Mouse (Mus musculus): Measurements from ENCODE around the gene Ccnd3.
A peak's percentile ranks its signal among the peaks of the same experiment; 100 is the strongest.
"Not testable (repeated sequence)": the region's sequence is repeated elsewhere in the genome, so short reads cannot be mapped to it uniquely, and the experiment has no call there.

The Ccnd3 gene

DNA sequence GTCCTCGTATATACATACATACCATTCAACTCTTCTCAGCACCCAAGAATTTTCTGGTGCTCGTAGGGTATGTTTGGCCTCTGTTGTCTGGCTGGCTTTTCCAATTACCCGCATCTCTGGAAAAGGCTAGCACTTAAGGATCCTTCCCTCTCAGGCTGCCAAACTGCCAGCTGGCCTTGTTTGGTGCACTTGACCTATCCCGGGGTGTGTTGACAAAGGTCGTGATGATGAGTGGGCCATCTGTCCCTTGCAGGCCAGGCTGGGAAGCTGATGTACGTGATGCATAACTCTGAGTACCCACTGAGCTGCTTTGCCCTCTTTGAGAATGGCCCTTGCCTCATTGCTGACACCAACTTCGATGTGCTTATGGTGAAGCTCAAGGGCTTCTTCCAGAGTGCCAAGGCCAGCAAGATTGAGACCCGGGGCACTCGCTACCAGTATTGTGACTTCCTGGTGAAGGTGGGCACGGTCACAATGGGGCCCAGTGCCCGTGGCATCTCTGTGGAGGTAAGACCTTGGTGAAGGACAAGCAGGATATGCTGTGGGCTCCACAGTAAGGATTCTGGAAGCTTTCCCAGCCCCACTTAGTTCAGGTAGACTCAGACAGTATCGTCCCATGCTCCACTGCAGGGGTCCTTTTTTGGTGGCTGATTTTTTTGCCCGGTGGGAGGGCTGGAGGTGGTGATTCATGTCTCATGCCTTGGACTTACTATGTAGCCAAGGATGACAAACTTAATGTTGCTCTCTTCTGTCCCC is 113.9 kb downstream of the Ccnd3 start:
- DNase-seq (ENCODE audit: low spot score), result no peak

GRCm38 (mm10) chr17:47622912-47623554 is 118.2 kb downstream of the Ccnd3 start:
- no peak for DNase-seq (ENCODE audit: low spot score)

DNA sequence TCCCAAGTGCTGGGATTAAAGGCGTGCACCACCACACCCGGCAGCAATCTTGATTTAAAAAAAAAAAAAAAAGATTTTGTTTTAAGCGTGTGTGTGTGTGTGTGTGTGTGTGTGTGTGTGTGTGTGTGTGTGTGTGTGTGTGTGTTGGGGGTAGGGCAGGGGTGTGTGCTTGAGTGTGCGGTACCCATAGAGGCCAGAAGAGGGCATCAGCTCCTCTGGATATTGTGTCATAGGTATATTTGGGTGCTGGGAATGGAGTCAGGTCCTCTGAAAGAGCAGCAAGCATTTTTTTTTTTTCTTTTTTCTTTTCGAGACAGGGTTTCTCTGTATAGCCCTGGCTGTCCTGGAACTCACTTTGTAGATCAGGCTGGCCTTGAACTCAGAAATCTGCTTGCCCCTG is 119.7 kb downstream of the Ccnd3 start:
- not testable (repeated sequence) for DNase-seq (ENCODE audit: low spot score)

DNA sequence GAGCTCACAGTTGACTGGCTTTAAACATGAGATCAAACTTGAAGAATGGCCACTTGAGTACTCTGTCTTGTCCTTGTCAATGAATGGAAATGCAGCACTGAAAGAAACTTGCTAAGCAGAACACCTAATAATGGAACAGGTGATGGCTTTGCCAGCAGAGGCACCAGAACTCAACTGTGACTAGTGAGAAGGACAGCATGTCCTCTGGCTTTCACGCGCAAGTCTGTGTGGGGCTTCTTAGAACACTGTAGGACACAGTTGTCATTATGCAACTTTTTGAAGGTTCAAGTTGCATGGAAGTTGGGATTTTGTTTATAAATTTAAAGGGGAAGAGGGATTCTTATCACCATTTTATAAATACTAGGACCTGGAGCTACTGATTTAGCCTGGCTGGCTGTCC is 120.2 kb downstream of the Ccnd3 start:
- no peak for DNase-seq (ENCODE audit: low spot score)

GRCm38 (mm10) chr17:47626031-47626430 is 121.2 kb downstream of the Ccnd3 start:
- no peak for DNase-seq (ENCODE audit: low spot score)

DNA sequence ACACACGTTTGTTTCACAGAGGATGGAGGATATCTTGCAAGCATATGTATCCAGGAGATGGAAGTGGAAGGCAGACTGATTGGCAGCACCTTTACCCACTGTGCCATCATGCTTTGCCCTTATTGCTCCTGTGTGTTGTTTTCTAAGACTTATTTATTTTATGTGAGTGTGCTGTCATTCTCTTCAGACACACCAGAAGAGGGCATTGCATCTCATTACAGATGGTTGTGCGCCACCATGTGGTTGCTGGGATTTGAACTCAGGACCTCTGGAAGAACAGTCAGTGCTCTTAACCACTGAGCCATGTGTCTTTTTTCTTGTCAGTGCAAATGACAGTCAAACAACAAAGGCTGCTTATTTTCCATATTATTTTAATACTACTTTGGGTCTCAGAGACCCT is 122.9 kb downstream of the Ccnd3 start:
- DNase-seq (ENCODE audit: low spot score), result no peak

DNA sequence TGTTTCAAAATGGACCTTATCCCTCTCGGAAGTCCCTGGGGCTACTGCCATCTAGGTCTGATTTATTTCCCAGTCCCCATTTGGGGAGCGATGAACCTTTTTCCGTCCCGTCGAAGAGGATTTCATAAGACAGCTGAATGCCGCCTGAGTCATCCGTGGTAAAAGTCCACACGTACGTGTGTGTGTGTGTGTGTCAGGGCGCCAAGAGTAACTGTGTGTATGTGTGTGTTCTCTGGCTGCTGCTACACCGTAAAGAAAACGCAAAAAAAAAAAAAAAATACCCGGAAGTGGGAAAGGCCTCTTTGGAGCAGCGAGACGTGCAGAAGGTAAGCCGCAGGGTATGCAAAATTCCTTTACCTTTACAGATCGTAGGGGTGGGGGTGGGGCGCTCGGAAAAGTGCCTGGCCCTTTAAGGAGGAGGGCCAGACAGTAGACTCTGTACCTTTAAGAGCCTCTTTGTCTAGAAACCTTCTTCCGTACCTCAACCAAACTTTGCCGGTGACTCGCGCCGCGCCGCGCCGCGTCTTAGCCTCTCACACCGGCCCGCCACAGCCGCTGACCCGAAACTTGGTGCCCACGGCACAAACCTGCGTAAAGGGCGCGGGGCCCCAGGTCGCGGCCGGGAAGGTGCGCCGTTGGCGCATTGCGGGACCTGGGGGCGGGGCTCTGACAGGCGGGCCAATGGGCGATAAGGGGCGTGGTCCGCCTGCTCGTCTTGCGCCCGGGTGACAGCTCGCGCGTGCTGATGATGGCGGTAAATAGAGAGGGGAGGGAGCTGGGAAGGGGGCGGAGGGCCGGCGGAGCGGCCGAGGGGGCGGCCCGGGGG is 124.2 kb downstream of the Ccnd3 start:
- DNase-seq (ENCODE audit: low spot score), result peak; percentile 96

- DNase-seq (ENCODE audit: low spot score), result no peak
Observed at GRCm38 (mm10) chr17:47629717-47630677, 125.1 kb downstream of the Ccnd3 start.

DNA sequence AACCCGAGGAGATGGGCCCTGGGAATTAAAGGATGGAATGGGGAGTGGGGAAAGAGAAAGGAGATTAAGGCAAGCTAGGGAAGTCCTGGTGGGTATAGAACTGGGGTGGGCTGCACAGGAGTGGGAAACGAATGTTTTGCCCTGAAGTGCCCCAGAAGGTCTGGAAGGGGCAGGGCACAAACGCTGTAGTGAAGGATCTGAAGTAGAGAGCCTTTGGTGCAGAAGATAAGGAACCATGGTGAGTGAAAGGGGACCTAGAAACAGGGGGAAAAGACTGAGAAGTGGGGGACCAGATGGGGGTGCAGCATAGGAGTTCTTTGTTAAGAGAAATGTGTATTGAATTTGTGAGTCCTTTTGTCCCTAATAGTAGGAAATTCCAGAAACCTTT is 125.8 kb downstream of the Ccnd3 start, which contains the start of gene Usp49:
TSS of gene Usp49 (plus strand) at position 13 of the 388 bp plus-strand sequence.
- DNase-seq (ENCODE audit: low spot score), result no peak

GRCm38 (mm10) chr17:47632181-47632840 is 127.5 kb downstream of the Ccnd3 start:
- no peak for DNase-seq (ENCODE audit: low spot score)

GRCm38 (mm10) chr17:47633999-47634770 is 129.3 kb downstream of the Ccnd3 start:
- DNase-seq (ENCODE audit: low spot score), result no peak

- DNase-seq (ENCODE audit: low spot score), result no peak
Observed at GRCm38 (mm10) chr17:47642992-47643391, 138.1 kb downstream of the Ccnd3 start.

- peak; percentile 84 for DNase-seq (ENCODE audit: low spot score)
Observed at GRCm38 (mm10) chr17:47646683-47647082, 141.8 kb downstream of the Ccnd3 start.

DNA sequence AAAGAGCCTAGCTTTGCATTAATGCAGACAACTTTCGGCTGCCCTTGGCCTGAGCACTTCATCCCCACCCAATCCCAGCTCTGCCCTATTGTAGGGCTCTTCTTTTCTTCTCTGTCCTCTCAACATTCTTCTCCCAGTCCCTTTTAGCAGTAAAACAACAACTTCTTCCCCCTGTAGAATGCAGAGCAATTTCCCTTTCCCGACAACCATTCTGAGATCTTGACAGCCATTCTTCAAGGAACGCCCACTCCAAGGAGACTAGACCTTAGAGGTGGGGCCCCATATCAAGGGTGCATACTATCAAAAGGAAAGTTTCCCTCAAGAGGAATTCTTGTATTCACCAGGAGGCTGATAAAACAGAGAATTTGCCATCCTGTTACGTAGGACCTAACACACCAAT is 144.1 kb downstream of the Ccnd3 start:
- DNase-seq (ENCODE audit: low spot score), result no peak

All from retina, embryonic 14.5 days (tissue).